Mouse (Mus musculus) forebrain, postnatal 0 days (tissue): ENCODE measurements around the gene Fblim1. TPM values are rescaled to one million over a fixed set of nuclear protein-coding genes. Genes with fewer than 3 reads are reported as not detected.

Experiments used
- ATAC-seq: fragments of 200-750 bp; cut with Nextera tagmentation; 2 replicates; pipeline ENCODE4 v1.8.0; 2017; ENCODE audit warnings: mild to moderate bottlenecking, moderate library complexity
- DNase-seq: peaks from one replicate; pipeline ENCODE4 v3.0.0-alpha.2; 2015
- H3K27ac ChIP-seq: fragments of 300-500 bp; sonication (generic); 2 replicates; pipeline ENCODE4 v1.5.1; 2014; ENCODE audit warnings: low read depth, mild to moderate bottlenecking, antibody characterized with exemption, low read length, moderate library complexity, mixed read lengths
- H3K27me3 ChIP-seq: fragments of 300-500 bp; sonication (generic); 2 replicates; pipeline ENCODE4 v1.6.1; 2014; ENCODE audit warnings: mild to moderate bottlenecking, low read length, mixed read lengths; ENCODE audit not compliant: insufficient read depth
- H3K36me3 ChIP-seq: fragments of 300-500 bp; sonication (generic); 2 replicates; pipeline ENCODE4 v1.6.1; 2014; ENCODE audit warnings: mild to moderate bottlenecking, moderate library complexity; ENCODE audit not compliant: insufficient read depth
- H3K4me1 ChIP-seq: fragments of 300-500 bp; sonication (generic); 2 replicates; pipeline ENCODE4 v1.6.1; 2014; ENCODE audit warnings: antibody characterized with exemption; ENCODE audit not compliant: insufficient read depth
- H3K4me2 ChIP-seq: fragments of 300-500 bp; sonication (generic); 2 replicates; pipeline ENCODE4 v1.6.1; 2014; ENCODE audit warnings: low read depth, mild to moderate bottlenecking, moderate library complexity
- H3K4me3 ChIP-seq: fragments of 300-500 bp; sonication (generic); 2 replicates; pipeline ENCODE4 v1.5.1; 2014; ENCODE audit warnings: low read depth, low read length, mixed read lengths
- H3K9ac ChIP-seq: fragments of 300-500 bp; sonication (generic); 2 replicates; pipeline ENCODE4 v1.6.1; 2014; ENCODE audit warnings: mild to moderate bottlenecking
- H3K9me3 ChIP-seq: fragments of 300-500 bp; sonication (generic); 2 replicates; pipeline ENCODE4 v1.6.1; 2016; ENCODE audit warnings: low read length
- CTCF ChIP-seq: sonication (generic); IDR thresholded peaks from 2 replicates; pipeline ENCODE4 v1.5.1; 2016; ENCODE audit warnings: antibody characterized with exemption, control low read depth, low read depth
- WGBS: fragments of 180-500 bp; shearing (Covaris S2); extraction: QIAGEN DNeasy Blood & Tissue Kit; methylation state at CpG from one replicate; pipeline ENCODE4 v1.1.7; 2014; 5-methylcytosine and 5-hydroxymethylcytosine counted together
- polyA plus RNA-seq: library from polyadenylated mRNA; unstranded; fragments of >200 nt; fragmentation: Nextera tagmentation; extraction: Ambion mirVana; gene quantifications from 2 replicates; pipeline ENCODE4 v1.2.1, GENCODE M21; 2015
- total RNA-seq: library from RNA; depleted of rRNA; stranded (reverse); fragments of >200 nt; gene quantifications from 2 replicates; pipeline ENCODE4 v1.2.3, GENCODE M21; 2014; rRNA removed

Gene Fblim1
- total and polyA plus RNA-seq, 2 experiments from 2014 or later: 20.8 to 26.1 TPM

GRCm38 (mm10) chr4:141534947-141535680, 70.8 kb downstream of the Fblim1 start:
- peak overlapping the region; percentile 96 for H3K27ac ChIP-seq
- ATAC-seq (peak; percentile 21), DNase-seq (peak; percentile 58)
- TF ChIP-seq CTCF: peak; percentile 56
- H3K4me1 ChIP-seq: peaks cover 20% of the 10 kb centered on the region
- H3K36me3 ChIP-seq: no peaks in the 10 kb centered on the region
- peak overlapping the region; percentile 82 for H3K4me2 ChIP-seq
- H3K4me3 ChIP-seq: peak overlapping the region; percentile 89
- H3K27me3 ChIP-seq: no peaks in the 10 kb centered on the region
- peak overlapping the region; percentile 90 for H3K9ac ChIP-seq
- WGBS: 1% methylated on average over 11 of the region's 11 CpGs
- H3K9me3 ChIP-seq: no peaks in the 10 kb centered on the region

- no peak overlapping the region for H3K4me3 ChIP-seq
- 79% methylated on average over 15 of the region's 15 CpGs for WGBS
- H3K4me2 ChIP-seq: no peak overlapping the region
- no peak overlapping the region for H3K9ac ChIP-seq
- no peak overlapping the region for H3K27ac ChIP-seq
- H3K9me3 ChIP-seq: no peaks in the 10 kb centered on the region
- H3K4me1 ChIP-seq: peaks cover 12% of the 10 kb centered on the region
- no peaks in the 10 kb centered on the region for H3K36me3 ChIP-seq
- no peak for DNase-seq
- no peak for TF ChIP-seq CTCF
- no peaks in the 10 kb centered on the region for H3K27me3 ChIP-seq
- no peak for ATAC-seq
These were observed 74.9 kb downstream of the Fblim1 start for GRCm38 (mm10) chr4:141530979-141531378.

GRCm38 (mm10) chr4:141528938-141529337, 77.0 kb downstream of the Fblim1 start:
- TF ChIP-seq CTCF: no peak
- Histone ChIP-seq H3K36me3 (no peaks in the 10 kb centered on the region), H3K4me2 (no peak overlapping the region), H3K9me3 (no peaks in the 10 kb centered on the region), H3K27me3 (no peaks in the 10 kb centered on the region), H3K9ac (no peak overlapping the region), H3K4me1 (peaks cover 3% of the 10 kb centered on the region), H3K27ac (no peak overlapping the region), H3K4me3 (no peak overlapping the region)
- no peak for ATAC-seq
- no peak for DNase-seq
- WGBS: 82% methylated on average over 11 of the region's 11 CpGs

GRCm38 (mm10) chr4:141526936-141527650, 78.8 kb downstream of the Fblim1 start:
- H3K9ac ChIP-seq: no peak overlapping the region
- no peaks in the 10 kb centered on the region for H3K9me3 ChIP-seq
- no peak overlapping the region for H3K4me3 ChIP-seq
- no peak overlapping the region for H3K27ac ChIP-seq
- DNase-seq: no peak
- peaks cover under 1% of the 10 kb centered on the region; the same call in 1 of the 2 replicates for H3K36me3 ChIP-seq
- H3K4me1 ChIP-seq: no peaks in the 10 kb centered on the region
- 74% methylated on average over 7 of the region's 7 CpGs for WGBS
- no peak for ATAC-seq
- no peak for TF ChIP-seq CTCF
- no peaks in the 10 kb centered on the region for H3K27me3 ChIP-seq
- no peak overlapping the region for H3K4me2 ChIP-seq

Other genes with a start within 250 kb of the Fblim1 start
- gene Fam131c, start 237.9 kb downstream of the Fblim1 start, total RNA-seq: 48.8 and 50.4 TPM in 2 replicates
- 28.9 and 37.0 TPM in 2 replicates for gene Fam131c, start 237.9 kb downstream of the Fblim1 start, polyA plus RNA-seq
- 0.24 TPM in 1 of 2 replicates, not detected in the other for gene Clcnka, start 207.4 kb downstream of the Fblim1 start, total RNA-seq
- gene Clcnka, start 207.4 kb downstream of the Fblim1 start, polyA plus RNA-seq: 0.10 TPM in 1 of 2 replicates, not detected in the other
- 0.08 TPM in 1 of 2 replicates, not detected in the other for gene Clcnkb, start 190.1 kb downstream of the Fblim1 start, total RNA-seq
- gene Clcnkb, start 190.1 kb downstream of the Fblim1 start, polyA plus RNA-seq: 0.25 TPM in 1 of 2 replicates, not detected in the other
- not detected in 2 replicates for gene Hspb7, start 185.3 kb downstream of the Fblim1 start, total RNA-seq
- gene Hspb7, start 185.3 kb downstream of the Fblim1 start, polyA plus RNA-seq: not detected in 2 replicates
- gene Srarp, start 170.0 kb downstream of the Fblim1 start, total RNA-seq: 2.4 and 4.6 TPM in 2 replicates
- 0.63 and 0.69 TPM in 2 replicates for gene Srarp, start 170.0 kb downstream of the Fblim1 start, polyA plus RNA-seq
- 42.1 and 51.5 TPM in 2 replicates for gene Zbtb17, start 161.4 kb downstream of the Fblim1 start, total RNA-seq
- gene Zbtb17, start 161.4 kb downstream of the Fblim1 start, polyA plus RNA-seq: 32.8 and 34.8 TPM in 2 replicates
- 21.7 and 24.7 TPM in 2 replicates for gene Spen, start 67.5 kb downstream of the Fblim1 start, total RNA-seq
- 6.0 and 10.7 TPM in 2 replicates for gene Spen, start 67.5 kb downstream of the Fblim1 start, polyA plus RNA-seq
- gene Tmem82, start 12.5 kb upstream of the Fblim1 start, total RNA-seq: 0.33 and 0.54 TPM in 2 replicates
- gene Tmem82, start 12.5 kb upstream of the Fblim1 start, polyA plus RNA-seq: 0.21 and 0.24 TPM in 2 replicates
- gene Slc25a34, start 17.7 kb upstream of the Fblim1 start, total RNA-seq: 4.0 and 4.8 TPM in 2 replicates
- 0.72 and 1.1 TPM in 2 replicates for gene Slc25a34, start 17.7 kb upstream of the Fblim1 start, polyA plus RNA-seq
- 27.3 and 33.7 TPM in 2 replicates for gene Plekhm2, start 58.8 kb upstream of the Fblim1 start, total RNA-seq
- 5.0 and 5.6 TPM in 2 replicates for gene Plekhm2, start 58.8 kb upstream of the Fblim1 start, polyA plus RNA-seq
- 3.1 and 4.8 TPM in 2 replicates for gene Rsc1a1, start 79.5 kb upstream of the Fblim1 start, total RNA-seq
- gene Rsc1a1, start 79.5 kb upstream of the Fblim1 start, polyA plus RNA-seq: 0.36 and 0.53 TPM in 2 replicates
- 17.2 and 20.7 TPM in 2 replicates for gene Ddi2, start 117.3 kb upstream of the Fblim1 start, total RNA-seq
- 8.2 and 11.1 TPM in 2 replicates for gene Ddi2, start 117.3 kb upstream of the Fblim1 start, polyA plus RNA-seq
- not detected in 2 replicates for gene Agmat, start 140.6 kb upstream of the Fblim1 start, total RNA-seq
- not detected in 2 replicates for gene Agmat, start 140.6 kb upstream of the Fblim1 start, polyA plus RNA-seq
- 14.3 and 19.2 TPM in 2 replicates for gene Dnajc16, start 184.8 kb upstream of the Fblim1 start, total RNA-seq
- gene Dnajc16, start 184.8 kb upstream of the Fblim1 start, polyA plus RNA-seq: 4.8 and 6.5 TPM in 2 replicates
- gene Casp9, start 187.5 kb upstream of the Fblim1 start, total RNA-seq: 13.2 and 17.7 TPM in 2 replicates
- 10.6 and 14.7 TPM in 2 replicates for gene Casp9, start 187.5 kb upstream of the Fblim1 start, polyA plus RNA-seq
- 0.69 TPM in 1 of 2 replicates, not detected in the other for gene Cela2a, start 220.1 kb upstream of the Fblim1 start, total RNA-seq
- gene Cela2a, start 220.1 kb upstream of the Fblim1 start, polyA plus RNA-seq: 0.18 and 0.39 TPM in 2 replicates
- gene Ctrc, start 240.3 kb upstream of the Fblim1 start, total RNA-seq: not detected in 2 replicates
- not detected in 2 replicates for gene Ctrc, start 240.3 kb upstream of the Fblim1 start, polyA plus RNA-seq